Mouse (Mus musculus) cerebellum, postnatal 4 days (tissue): ENCODE measurements at regions not wholly inside any gene's neighbourhood (a gene's known extent, or its start where the extent isn't known, plus 50 kb on each side); places are given as distances from the start of the nearest gene placed in this dataset.

ENCODE experiments used
- DNase-seq, 2 experiments: peaks; one replicate each; pipeline ENCODE4 v3.0.0; 2022; ENCODE audit warnings: low spot score in 2 of 2, mixed read lengths in 1 of 2

DNA sequence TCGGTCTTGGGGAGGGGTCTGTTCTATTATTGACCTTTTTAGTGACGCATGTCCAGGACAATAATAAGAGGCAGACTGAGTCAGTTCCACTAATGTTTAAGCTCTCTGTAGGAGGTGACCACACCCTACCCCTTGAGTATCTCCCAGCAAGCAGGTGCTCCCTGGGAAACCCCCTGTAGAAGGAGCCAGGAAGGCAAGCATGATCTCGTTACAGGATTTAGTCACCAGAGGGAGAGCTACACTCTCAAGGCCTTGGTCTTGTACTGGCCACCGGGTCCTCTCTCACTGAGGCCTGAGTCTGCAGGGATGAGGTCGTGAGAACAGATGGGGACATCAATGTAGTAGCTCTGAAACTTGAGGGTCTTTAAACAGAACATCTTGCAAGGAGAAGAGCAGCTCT lies 55.3 kb upstream of the Ccnd2 start:
- no peak for DNase-seq

DNA sequence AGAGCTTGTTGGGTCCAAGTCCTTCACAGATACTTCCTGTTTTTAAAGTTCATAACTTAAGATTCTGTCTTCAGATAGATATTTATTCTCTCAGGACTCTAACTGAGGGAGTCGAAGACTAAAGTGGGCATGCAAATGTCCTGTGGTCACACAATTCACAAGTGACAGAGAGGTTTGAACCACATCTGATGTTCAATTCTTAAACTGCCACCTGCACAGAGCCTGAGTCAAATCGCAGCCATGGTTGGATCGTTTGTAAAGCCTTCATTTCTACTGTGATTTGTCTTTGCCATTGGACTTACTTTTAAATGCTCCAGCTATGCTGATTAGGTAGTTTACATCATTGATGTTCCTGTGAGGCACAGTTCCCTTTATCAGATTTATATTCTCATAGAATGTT lies 61.4 kb upstream of the Ccnd2 start:
- DNase-seq: no peak

DNA sequence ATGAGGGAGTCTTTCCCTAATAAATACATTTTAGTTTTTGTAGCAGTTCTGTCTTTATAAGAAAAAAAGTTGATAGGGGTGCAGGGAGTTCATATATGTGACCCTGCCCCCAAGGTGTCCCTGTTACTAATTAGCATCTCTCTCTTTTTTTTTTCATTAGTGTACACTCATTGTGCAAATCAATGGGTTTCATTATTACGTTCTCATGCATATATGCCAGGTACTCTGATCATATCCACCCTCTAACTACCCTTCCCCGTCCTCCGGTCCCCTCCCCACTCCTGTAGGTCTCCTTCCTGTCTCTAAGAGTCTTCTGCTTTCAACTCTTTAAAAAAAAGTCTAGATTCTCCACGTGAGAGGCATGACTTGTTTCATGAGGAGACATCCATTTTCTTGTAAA lies 63.9 kb upstream of the Ccnd2 start:
- DNase-seq: no peak

- no peak for DNase-seq
Measured at GRCm38 (mm10) chr6:127218634-127219445, 66.8 kb upstream of the Ccnd2 start.

DNA sequence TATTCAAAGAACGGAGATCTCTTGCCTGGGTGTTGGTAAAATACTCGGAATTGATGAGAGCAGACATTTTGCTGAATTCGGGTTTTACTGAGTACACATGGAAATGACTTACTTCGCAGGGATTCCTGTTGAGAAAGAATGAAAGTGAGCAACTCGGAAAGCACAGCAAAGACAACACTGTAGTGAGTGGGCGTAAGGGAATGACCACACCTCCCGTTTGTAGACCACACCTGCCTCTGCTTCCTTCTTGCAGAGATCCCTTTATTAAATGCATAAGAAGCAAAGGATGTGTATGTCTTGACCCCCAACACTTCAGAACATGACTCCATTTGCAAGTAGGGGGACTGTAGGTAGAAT lies 67.4 kb upstream of the Ccnd2 start:
- no peak for DNase-seq

DNA sequence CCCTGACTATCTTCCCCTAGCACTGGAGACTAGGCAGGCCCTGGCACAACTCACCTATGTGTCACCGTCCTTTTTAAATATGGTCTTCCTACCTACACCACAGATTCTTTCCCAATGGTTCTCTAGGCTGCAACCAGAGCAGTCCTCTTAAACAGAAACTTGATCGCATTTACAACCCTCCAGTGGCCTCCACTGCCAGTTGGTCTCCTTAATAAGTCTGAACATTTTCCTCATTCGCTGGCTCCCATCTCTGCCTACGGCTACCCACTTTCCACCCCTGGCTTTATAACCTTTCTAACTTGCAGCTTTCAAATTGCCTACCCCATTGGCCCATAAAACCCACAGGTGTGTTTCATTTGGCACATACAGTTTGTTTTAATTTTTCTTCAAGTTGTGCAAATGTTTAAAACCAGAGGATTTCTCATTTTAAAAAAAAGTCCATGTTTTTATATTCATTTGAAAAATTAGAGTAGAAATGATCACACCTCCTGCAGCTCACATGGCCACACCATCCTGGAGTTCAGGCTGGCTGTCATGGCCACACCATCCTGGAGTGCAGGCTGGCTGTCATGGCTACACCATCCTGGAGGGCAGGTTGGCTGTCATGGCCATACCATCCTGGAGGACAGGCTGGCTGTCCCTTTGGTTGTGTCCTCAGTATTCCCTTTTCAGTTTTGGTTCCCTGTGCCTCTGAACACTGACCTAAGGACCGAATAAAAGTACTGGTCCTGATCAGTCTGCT lies 74.4 kb upstream of the Ccnd2 start:
- no peak for DNase-seq

- DNase-seq: no peak
Measured at GRCm38 (mm10) chr6:127236510-127237109, 84.6 kb upstream of the Ccnd2 start.

GRCm38 (mm10) chr6:127237168-127237567 lies 85.2 kb upstream of the Ccnd2 start:
- DNase-seq: no peak

DNA sequence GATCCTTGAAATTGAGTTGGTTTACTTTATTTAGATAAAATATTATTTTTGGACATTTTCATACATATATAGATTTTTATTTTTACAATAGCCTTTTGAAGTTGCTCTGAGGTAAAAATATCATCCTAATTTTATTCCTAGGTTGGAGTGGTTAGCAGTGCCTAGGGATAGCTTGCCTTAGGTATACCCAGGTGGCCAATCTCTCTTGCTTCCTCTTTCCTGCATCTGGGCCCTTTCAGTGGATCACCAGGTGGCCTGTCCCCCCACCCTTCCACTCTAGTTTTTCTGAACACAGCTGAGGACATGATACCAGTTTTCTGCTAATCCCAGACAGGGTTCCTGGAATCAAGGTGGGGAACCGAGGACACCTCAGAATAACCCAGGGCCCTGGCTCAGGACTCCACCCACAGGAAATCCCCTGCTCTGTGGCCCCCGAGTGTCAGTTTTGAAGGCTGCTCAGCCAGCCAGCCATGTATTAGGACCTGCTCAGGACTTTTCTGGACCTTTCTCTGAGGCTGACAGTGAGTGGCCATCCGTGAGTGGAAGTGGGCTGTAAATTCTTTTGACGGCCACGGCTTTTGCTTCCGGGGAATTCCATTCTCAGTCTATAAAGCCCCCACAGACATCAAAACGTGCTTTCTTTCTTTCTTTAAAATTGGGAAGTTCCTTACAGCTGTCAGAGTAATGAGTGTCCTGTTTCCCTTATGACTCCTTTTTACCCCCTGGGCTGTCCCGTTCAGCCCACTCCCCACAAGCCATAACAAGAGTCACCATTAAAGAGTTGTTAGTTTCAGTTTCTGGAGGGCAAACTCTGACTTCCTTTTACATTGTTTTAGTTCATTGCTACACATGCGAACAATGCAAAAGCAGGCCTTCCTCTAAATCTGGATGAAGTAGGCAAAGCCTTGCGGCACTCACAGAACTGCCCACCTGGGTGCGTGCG lies 87.8 kb upstream of the Ccnd2 start:
- no peak for DNase-seq

- no peak for DNase-seq
Measured at GRCm38 (mm10) chr6:127240472-127241375, 88.7 kb upstream of the Ccnd2 start.

- DNase-seq: no peak
Measured at GRCm38 (mm10) chr6:127241693-127242425, 89.9 kb upstream of the Ccnd2 start.

DNA sequence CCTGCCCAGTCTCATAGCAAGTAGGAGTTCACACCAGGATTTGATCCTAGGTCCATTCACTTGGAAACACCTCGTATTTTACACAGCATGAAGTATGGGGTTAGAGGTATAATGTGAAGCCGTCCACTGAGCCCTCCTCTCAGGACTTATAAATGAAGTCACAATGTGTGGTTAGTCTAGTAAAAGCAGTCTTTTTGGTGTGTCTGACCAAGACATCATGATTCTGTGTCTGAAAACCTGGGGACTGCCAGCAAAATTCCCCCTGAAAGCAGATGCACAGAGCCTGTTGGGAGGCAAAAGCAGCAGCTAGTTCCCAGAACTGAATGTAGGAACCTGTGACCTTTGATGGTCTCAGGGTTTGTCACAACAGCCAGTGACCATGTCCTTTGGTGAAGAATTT lies 91.0 kb upstream of the Ccnd2 start:
- DNase-seq: no peak

DNA sequence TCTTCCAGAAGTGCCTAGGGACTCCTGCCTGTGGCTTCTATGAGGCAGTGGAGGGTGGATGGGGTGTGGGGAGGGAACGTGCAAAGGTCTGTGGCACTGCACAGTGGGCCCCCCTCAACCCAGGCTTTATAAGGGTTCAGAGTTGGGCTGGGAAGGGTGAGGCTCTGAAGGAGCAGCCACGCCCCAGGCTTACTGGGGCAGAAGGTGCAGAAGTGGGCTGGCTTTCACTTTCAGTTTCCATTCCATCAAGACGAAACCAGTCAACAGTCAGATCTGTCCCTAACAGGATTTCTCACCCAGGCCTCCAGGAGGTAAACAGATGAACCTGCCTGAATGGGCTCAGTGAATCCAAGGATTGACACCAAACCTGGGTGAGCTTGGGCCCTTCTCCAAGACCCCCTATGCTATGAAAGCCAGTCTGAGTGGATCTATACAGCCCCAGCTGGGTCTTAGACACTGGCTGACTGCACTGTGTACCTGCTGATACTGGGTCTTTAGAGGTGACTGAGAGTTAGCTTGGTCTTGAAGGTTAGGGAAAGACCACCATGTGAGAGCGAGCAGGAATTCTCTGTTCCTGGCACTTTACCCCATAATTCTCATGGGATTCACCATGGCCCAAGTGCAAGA lies 93.9 kb upstream of the Ccnd2 start:
- no peak for DNase-seq

- DNase-seq: no peak
Measured at GRCm38 (mm10) chr6:127246730-127247129, 94.7 kb upstream of the Ccnd2 start.

DNA sequence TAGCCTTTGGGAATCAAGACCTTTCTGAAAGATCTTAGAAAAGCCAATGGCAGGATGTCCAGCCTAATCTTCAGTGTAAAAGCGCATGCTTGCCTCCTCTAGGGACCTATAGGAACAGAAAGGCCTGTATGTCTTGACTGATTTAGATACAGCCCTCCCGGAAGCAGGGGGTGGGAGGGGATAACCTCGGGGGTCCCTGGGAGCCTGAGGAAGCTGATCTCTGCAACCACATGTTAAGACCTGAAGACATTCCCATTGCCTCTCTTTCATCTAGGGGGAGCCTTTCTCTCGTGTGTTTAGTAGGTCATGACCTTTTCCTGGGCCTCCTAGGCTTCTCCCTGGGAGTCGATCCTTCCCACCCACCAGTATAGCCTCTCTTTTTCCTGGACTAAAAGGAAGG lies 95.3 kb upstream of the Ccnd2 start:
- DNase-seq: no peak

DNA sequence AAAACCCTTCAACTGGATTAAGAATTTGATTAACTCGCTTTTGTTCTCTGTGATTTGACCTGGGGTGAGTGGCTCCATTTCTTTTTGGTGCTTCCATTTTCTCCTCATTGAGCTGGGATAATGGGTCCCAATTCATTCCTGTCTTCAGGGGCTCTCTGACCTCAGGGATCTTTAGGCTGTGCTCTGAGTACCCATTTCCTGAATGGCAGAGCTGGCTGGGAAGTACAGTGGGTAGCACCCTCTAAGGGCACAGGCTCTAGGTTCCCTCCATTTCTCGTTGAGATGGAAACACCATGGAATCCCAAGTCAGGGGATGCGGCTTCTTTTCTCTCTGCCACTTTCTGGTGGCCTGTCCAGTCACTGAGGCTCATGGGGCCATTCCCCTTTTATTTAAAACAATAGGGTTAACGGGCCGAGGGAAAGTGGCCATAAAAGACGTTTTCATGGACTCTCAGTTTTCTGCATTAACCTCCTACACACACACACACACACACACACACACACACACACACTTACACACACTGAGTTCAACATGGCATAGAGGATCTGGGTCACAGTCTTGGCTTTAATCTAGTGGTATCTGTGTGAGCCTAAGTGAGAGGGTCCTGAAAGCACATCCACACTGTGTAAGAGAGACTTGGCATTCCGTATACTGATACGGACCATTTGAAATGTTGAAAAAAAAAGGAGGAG lies 98.3 kb upstream of the Ccnd2 start:
- no peak for DNase-seq

- no peak for DNase-seq
Measured at GRCm38 (mm10) chr6:127250874-127251670, 99.1 kb upstream of the Ccnd2 start.

DNA sequence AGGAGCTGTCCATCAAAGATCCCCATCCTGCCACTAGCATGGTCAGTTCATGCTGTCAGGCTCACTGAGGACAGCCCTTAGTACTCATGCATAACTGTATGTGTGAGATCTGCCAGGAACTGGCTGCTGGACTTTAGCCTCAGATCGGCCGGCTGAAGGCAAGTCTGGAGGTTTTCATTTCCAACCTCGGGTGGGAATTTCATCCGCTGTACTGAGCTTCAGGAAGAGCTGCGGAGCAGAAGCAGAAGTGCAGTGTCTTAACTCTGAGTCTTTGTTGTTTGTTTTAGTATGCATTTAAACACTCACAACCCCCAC lies 99.6 kb upstream of the Ccnd2 start:
- DNase-seq: no peak
